Mouse (Mus musculus) kidney, postnatal 0 days (tissue): ENCODE results near the gene Gng7. TPM values are rescaled to one million over a fixed set of nuclear protein-coding genes. Genes with fewer than 3 reads are reported as not detected.
A peak's percentile ranks its signal among the peaks of the same experiment; 100 is the strongest.

Experiments used
- ATAC-seq: fragments of 200-750 bp; cut with Nextera tagmentation; replicated peaks from 2 replicates; pipeline ENCODE4 v1.8.0; 2017; ENCODE audit warnings: low read depth, moderate number of reproducible peaks, moderate TSS enrichment, moderate library complexity; ENCODE audit not compliant: low FRiP score
- DNase-seq: peaks from one replicate; pipeline ENCODE4 v3.0.0-alpha.2; 2016; ENCODE audit warnings: low spot score
- H3K27ac ChIP-seq: fragments of 300-500 bp; sonication (generic); 2 replicates; pipeline ENCODE4 v1.5.1; 2014; ENCODE audit warnings: mild to moderate bottlenecking
- H3K27me3 ChIP-seq: fragments of 300-500 bp; sonication (generic); 2 replicates; pipeline ENCODE4 v1.6.1; 2014; ENCODE audit warnings: low read length, mixed read lengths; ENCODE audit not compliant: insufficient read depth
- H3K36me3 ChIP-seq: fragments of 300-500 bp; sonication (generic); 2 replicates; pipeline ENCODE4 v1.6.1; 2014; ENCODE audit warnings: low read length, mixed read lengths; ENCODE audit not compliant: insufficient read depth
- H3K4me1 ChIP-seq: fragments of 300-500 bp; sonication (generic); replicated peaks from 2 replicates; pipeline ENCODE4 v1.6.1; 2014; ENCODE audit warnings: antibody characterized with exemption, low read length, mixed read lengths; ENCODE audit not compliant: insufficient read depth
- H3K4me2 ChIP-seq: fragments of 300-500 bp; sonication (generic); 2 replicates; pipeline ENCODE4 v1.6.1; 2014; ENCODE audit warnings: mild to moderate bottlenecking, low read length, moderate library complexity, mixed read lengths
- H3K4me3 ChIP-seq: fragments of 300-500 bp; sonication (generic); replicated peaks from 2 replicates; pipeline ENCODE4 v1.5.1; 2014; ENCODE audit warnings: low read depth, low read length
- H3K9ac ChIP-seq: fragments of 300-500 bp; sonication (generic); 2 replicates; pipeline ENCODE4 v1.6.1; 2014; ENCODE audit warnings: low read depth, low read length
- H3K9me3 ChIP-seq: fragments of 300-500 bp; sonication (generic); replicated peaks from 2 replicates; pipeline ENCODE4 v1.6.1; 2016; ENCODE audit warnings: low read length, inconsistent platforms, mixed read lengths
- CTCF ChIP-seq: IDR thresholded peaks from 2 replicates; pipeline ENCODE4 v1.5.1; 2016; ENCODE audit warnings: antibody characterized with exemption, low read depth, mild to moderate bottlenecking, moderate library complexity
- WGBS: fragments of 180-500 bp; shearing (Covaris S2); extraction: QIAGEN DNeasy Blood & Tissue Kit; methylation state at CpG from one replicate; pipeline ENCODE4 v1.1.7; 2014; 5-methylcytosine and 5-hydroxymethylcytosine counted together
- polyA plus RNA-seq: library from polyadenylated mRNA; unstranded; fragments of >200 nt; fragmentation: Nextera tagmentation; extraction: Ambion mirVana; gene quantifications from 2 replicates; pipeline ENCODE4 v1.2.1, GENCODE M21; 2015

Gng7 gene
- polyA plus RNA-seq, 1 experiment from 2014 or later: 3.4 TPM

DNA sequence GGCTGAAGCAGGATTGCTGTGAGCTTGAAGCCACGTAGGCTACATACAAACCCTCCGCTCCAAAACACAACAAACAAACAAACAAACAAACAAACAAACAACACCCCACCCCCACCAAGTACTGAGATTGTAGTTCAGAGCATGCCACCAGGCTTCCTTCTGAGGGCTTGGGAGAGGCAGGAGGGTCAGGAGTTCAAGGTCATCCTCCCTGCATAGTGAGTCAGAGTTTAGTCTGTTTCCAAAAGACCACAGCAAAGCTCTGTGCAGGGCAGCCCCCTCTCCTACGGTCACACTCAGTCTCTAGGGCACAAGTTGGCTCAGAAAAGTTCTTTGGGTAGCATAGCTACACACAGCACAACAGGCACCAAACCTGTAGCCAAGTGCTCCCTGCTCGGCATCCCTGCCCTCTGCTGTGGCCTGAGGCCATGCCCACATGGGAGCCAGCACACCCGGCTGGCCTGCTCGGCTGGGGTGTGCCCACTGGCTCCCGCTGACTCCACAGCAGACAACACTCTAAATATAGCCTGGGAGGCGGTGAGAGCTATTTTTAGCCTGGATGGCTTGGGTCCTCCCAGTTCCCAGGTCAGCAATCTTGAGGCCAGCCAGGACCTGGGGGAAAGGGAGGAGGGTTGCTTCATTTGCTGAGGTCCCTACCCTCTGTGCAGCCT lies 74.3 kb downstream of the Gng7 start:
- no peak overlapping the region; the same call in 1 of the 2 replicates for H3K4me3 ChIP-seq
- H3K4me2 ChIP-seq: peak overlapping the region; percentile 55
- DNase-seq: peak; percentile 69
- no peaks in the 10 kb centered on the region for H3K36me3 ChIP-seq
- peak overlapping the region; percentile 57 for H3K27ac ChIP-seq
- 0 out of 2 replicates have a peak overlapping the region, but pooled peaks have one; percentile 23 for H3K9ac ChIP-seq
- ATAC-seq: no peak; the same call in 1 of the 2 replicates
- WGBS: 13% methylated on average over 8 of the region's 8 CpGs
- H3K27me3 ChIP-seq: no peaks in the 10 kb centered on the region
- H3K4me1 ChIP-seq: peaks cover 56% of the 10 kb centered on the region
- no peak for TF ChIP-seq CTCF
- H3K9me3 ChIP-seq: no peaks in the 10 kb centered on the region

GRCm38 (mm10) chr10:80939671-80940070 lies 75.1 kb downstream of the Gng7 start:
- Histone ChIP-seq H3K9me3 (no peaks in the 10 kb centered on the region), H3K4me1 (peaks cover 57% of the 10 kb centered on the region), H3K27me3 (no peaks in the 10 kb centered on the region), H3K36me3 (no peaks in the 10 kb centered on the region), H3K4me3 (peak overlapping the region; percentile 9; the same call in 1 of the 2 replicates), H3K9ac (0 out of 2 replicates have a peak overlapping the region, but pooled peaks have one; percentile 14), H3K4me2 (peak overlapping the region; percentile 55), H3K27ac (peak overlapping the region; percentile 60)
- ATAC-seq (peak; percentile 69), DNase-seq (peak; percentile 92)
- TF ChIP-seq CTCF: no peak
- 1% methylated on average over 28 of the region's 28 CpGs for WGBS

- H3K4me1 ChIP-seq: peaks cover 57% of the 10 kb centered on the region
- 13% methylated on average over 15 of the region's 15 CpGs for WGBS
- peak; percentile 72 for DNase-seq
Measured at GRCm38 (mm10) chr10:80938831-80939550, 75.8 kb downstream of the Gng7 start.

GRCm38 (mm10) chr10:80937646-80938045 lies 77.1 kb downstream of the Gng7 start:
- no peak for TF ChIP-seq CTCF
- DNase-seq (peak; percentile 43), ATAC-seq (no peak; the same call in 1 of the 2 replicates)
- Histone ChIP-seq H3K36me3 (no peaks in the 10 kb centered on the region), H3K4me1 (peaks cover 67% of the 10 kb centered on the region), H3K9me3 (no peaks in the 10 kb centered on the region), H3K9ac (0 out of 2 replicates have a peak overlapping the region, but pooled peaks have one; percentile 9), H3K4me2 (no peak overlapping the region), H3K27ac (0 out of 2 replicates have a peak overlapping the region, but pooled peaks have one; percentile 48), H3K4me3 (no peak overlapping the region), H3K27me3 (peaks cover 9% of the 10 kb centered on the region)
- WGBS: 27% methylated on average over 8 of the region's 8 CpGs

More at GRCm38 (mm10) chr10:80938831-80939550, 75.8 kb downstream of the Gng7 start:
- Histone ChIP-seq H3K9me3 (no peaks in the 10 kb centered on the region), H3K27me3 (no peaks in the 10 kb centered on the region), H3K4me2 (peak overlapping the region; percentile 55), H3K9ac (0 out of 2 replicates have a peak overlapping the region, but pooled peaks have one; percentile 14), H3K4me3 (peak overlapping the region; percentile 9; the same call in 1 of the 2 replicates), H3K27ac (peak overlapping the region; percentile 60; the same call in 1 of the 2 replicates), H3K36me3 (no peaks in the 10 kb centered on the region)
- no peak for TF ChIP-seq CTCF
- peak; percentile 26; the same call in 1 of the 2 replicates for ATAC-seq

DNA sequence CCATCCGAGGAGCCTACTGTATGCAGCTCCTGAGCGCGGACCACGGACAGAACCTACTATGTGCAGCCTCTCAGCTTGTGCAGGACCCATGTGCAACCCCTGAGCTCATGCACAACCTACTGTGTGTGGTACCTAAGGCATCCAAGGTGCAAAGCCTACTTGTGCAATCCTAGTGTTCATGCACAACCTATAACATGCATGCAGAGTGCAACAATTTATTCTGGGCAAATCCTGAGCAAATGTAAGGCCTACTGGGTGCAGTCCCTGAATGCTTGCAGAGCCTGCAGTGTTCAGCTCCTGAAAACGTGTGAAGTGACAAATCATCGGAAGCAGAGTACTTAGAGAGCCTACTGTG lies 78.0 kb downstream of the Gng7 start:
- peaks cover 75% of the 10 kb centered on the region for H3K4me1 ChIP-seq
- no peak overlapping the region for H3K27ac ChIP-seq
- no peak overlapping the region for H3K9ac ChIP-seq
- no peak overlapping the region for H3K4me3 ChIP-seq
- no peak for TF ChIP-seq CTCF
- H3K27me3 ChIP-seq: peaks cover 12% of the 10 kb centered on the region
- DNase-seq: no peak
- 20% methylated on average over 6 of the region's 6 CpGs for WGBS
- H3K9me3 ChIP-seq: no peaks in the 10 kb centered on the region
- H3K36me3 ChIP-seq: no peaks in the 10 kb centered on the region
- no peak for ATAC-seq
- H3K4me2 ChIP-seq: peak overlapping the region; percentile 61

DNA sequence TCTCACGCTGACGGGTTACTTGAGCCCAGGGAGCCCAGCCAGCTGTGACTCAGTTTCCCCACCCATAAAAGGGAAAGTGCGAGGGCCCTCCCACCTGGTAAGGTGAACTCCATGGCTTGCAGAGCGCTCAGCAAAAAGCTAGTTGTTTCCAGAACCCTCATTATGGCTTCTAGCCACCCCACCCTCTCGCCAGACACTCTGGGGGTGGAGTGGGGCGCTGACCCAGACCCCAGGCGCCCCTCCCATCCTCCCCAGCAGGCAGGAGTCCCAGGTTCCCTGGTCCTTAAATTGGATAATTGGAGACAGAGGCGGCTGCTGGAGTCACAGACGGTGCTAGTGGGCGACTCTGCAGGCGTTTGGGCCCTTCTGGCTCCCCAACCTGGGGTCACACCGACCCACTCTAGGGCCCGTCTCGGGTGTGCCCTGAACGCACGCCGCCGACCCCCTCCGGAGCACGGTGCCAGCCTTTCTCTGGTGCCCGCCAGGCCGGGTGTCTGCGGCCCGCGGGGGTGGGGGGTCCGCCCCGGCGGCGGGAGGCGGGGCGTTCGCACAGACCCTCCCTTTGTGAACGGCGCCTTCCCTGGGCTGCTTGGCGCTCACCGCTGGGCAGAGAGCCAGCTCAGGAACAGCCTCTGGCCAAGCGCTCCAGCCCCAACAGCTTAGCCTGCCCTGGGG lies 78.5 kb downstream of the Gng7 start:
- ATAC-seq (no peak), DNase-seq (peak; percentile 64)
- 2% methylated on average over 37 of the region's 37 CpGs for WGBS
- Histone ChIP-seq H3K27ac (no peak overlapping the region), H3K36me3 (no peaks in the 10 kb centered on the region), H3K27me3 (peaks cover 12% of the 10 kb centered on the region), H3K9ac (peak overlapping the region; percentile 39; the same call in 1 of the 2 replicates), H3K9me3 (no peaks in the 10 kb centered on the region), H3K4me1 (peaks cover 74% of the 10 kb centered on the region), H3K4me3 (peak overlapping the region; percentile 22), H3K4me2 (peak overlapping the region; percentile 61)
- no peak for TF ChIP-seq CTCF
